Mouse (Mus musculus) left cerebral cortex, postnatal 25 days (tissue): ENCODE data around the gene Slc38a9. TPM values are rescaled to one million over a fixed set of nuclear protein-coding genes. Genes with fewer than 3 reads are reported as not detected.

ENCODE experiments used
- DNase-seq, 2 experiments: peaks; one replicate each; pipeline ENCODE4 v3.0.0; 2022; ENCODE audit warnings: low spot score in 2 of 2, mixed read lengths in 1 of 2
- intact Hi-C: fragments of 180-260 bp; cut with DNase I; formaldehyde crosslinking; loops from one replicate; pipeline ENCODE4 v1.15.1; 2025
- total RNA-seq, 2 experiments: library from RNA; stranded (reverse); gene quantifications; 2 replicates each; pipeline ENCODE4 v1.2.3; 2021

The Slc38a9 gene
- total RNA-seq, 2 experiments from 2014 or later: 18.9 to 25.8 TPM

- DNase-seq: no peak
- intact Hi-C loops: no loop called here
Observed at GRCm38 (mm10) chr13:112760538-112760881, 100.0 kb downstream of the Slc38a9 start.

- intact Hi-C loops: no loop called here
- DNase-seq: no peak
Observed at GRCm38 (mm10) chr13:112761787-112762186, 101.2 kb downstream of the Slc38a9 start.

DNA sequence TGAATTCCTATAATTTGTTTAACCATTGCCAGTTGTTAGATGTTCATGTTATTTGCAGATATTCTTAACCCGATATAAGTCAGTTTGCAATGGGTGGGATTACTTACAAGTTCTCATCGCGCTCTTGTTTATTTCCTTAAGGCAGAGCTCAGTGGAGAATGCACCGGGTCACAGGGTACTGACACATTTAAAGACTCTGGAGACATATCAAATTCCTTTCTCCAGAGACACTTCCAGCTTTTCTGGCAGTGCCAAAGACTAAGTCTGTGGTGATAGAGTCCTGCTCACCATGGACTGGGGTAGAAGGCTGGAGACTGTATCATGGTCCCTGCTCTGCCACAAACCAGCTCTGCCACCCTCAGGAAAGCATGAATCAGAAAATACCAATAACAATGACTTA, 102.0 kb downstream of the Slc38a9 start:
- no peak for DNase-seq
- intact Hi-C loops: no loop called here

- no peak for DNase-seq
- intact Hi-C loops: no loop called here
Observed at GRCm38 (mm10) chr13:112763531-112764091, 103.1 kb downstream of the Slc38a9 start.

DNA sequence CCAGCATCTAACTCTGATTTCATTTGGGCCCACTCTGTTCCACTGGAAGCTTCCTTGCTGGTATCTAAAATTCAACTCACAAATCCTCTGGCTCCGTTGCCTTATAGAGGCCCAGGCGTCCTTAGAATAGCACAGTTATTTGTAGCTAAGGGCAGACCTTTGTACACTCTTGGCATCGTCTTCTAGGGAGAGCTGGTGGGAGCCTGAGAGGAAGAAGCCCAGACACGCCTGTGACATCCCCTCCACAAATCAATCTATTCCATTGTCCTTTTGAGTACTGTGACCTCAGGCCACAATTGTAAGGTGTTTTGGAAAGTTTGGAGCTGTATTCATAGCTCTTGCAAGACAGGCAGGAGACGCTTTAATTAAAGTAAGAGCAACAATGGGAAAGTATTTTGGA, 104.0 kb downstream of the Slc38a9 start:
- intact Hi-C loops: no loop called here
- DNase-seq: no peak

- intact Hi-C loops: no loop called here
- DNase-seq: no peak
Observed at GRCm38 (mm10) chr13:112765654-112766053, 105.1 kb downstream of the Slc38a9 start.

DNA sequence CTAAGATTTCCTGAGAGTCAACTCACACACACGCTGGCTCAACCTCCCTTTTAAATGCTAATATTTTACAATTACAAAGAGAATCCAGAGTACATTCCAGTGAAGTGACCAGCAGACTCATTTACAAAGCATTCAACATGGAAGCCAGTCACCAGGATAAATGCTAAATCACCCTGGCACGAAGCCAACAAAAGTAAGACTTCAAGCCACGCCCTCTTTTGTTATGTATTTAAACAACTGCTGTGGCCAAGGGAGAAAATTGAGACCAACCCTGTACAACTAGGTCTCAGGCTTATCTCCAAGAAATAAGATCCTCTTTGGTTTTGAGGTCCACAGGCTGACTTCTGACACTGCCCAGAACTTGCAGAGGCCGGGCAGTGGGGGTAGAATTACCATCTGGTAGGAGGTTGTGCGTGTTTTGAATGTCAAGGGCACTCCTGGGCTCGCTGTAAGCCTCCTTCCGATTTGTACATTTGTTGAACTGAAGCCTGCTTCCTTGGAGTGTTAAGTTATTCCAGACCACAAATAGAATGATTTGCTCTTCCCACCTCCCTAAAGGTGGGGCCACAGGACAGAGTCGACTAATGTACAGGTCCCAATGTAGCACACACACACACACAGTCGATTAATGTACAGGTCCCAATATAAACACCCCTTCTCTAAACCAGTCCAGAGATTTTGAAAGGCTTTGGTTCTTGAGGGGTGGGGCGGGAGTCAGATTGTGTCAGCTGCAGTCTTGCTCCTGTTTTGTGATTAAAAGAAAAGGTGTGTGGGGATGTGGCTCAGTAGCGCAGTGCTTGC, 110.2 kb downstream of the Slc38a9 start:
- intact Hi-C loops: no loop called here
- DNase-seq: no peak

DNA sequence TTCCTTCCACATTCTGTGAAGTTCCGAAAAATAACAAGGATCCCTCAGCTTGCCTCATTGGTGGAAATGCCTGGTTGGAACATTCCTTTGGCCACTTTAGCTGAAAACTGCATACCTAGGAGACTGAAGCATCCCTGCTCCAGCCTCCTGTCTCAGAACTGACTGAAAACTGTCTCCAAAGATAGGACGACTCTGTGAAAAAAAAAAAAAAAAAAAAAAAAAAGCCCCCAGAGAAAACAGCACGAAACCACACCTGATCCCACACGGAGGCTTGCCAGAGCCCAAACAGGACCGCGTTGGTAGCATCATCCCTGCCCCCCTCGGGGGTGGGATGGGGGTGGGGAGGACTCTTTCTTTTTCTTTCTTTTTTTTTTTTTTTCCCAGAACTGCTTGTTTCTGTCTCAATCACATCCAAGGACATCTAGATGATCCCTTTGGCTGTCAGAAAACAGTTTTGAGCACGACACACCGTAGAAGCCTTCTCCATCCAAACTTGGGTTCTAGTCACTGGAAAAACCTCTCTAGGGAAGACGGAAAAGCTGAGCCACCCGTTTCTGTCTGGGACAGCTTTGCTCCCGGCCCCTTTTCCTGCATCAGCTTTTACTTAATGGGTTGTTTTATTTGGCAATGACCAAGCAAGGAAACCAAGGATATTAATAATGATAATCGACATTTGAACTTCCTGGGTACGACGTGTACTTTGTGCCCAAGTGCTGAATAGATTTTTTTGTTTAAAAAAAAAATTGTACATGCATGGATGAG, 111.1 kb downstream of the Slc38a9 start:
- DNase-seq: no peak
- intact Hi-C loops: no loop called here

GRCm38 (mm10) chr13:112772252-112772651, 111.7 kb downstream of the Slc38a9 start:
- DNase-seq: no peak
- intact Hi-C loops: no loop called here

GRCm38 (mm10) chr13:112772861-112773260, 112.3 kb downstream of the Slc38a9 start:
- intact Hi-C loops: no loop called here
- DNase-seq: no peak

- no peak for DNase-seq
- intact Hi-C loops: no loop called here
Observed at GRCm38 (mm10) chr13:112773991-112774675, 113.6 kb downstream of the Slc38a9 start.

DNA sequence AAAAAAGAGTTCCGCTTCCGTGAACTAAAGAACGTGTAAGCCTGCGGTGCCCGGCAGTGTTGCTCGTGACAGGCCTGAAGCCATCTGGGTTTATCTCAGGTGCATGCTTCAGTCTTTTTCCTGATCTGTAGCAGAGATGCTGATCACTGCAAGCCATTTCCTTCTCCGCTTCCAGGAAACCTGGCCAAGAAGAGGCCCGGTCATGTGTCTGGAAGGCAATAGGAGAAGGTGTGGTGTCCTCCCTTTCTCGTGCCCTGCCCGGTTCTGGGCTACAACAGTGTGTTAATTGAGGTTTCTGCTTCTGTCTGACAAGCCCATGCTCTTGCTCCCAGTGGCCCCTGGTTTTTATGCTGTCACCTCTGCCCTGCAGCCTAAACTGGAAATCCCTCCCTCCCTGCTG, 115.3 kb downstream of the Slc38a9 start:
- no peak for DNase-seq
- intact Hi-C loops: no loop called here

GRCm38 (mm10) chr13:112778407-112778806, 117.9 kb downstream of the Slc38a9 start:
- intact Hi-C loops: no loop called here
- DNase-seq: peak in 1 of 2 experiments; percentile 14

GRCm38 (mm10) chr13:112785305-112785704, 124.8 kb downstream of the Slc38a9 start:
- no peak for DNase-seq

GRCm38 (mm10) chr13:112786142-112786541, 125.6 kb downstream of the Slc38a9 start:
- no peak for DNase-seq
- intact Hi-C loops: no loop called here

More at GRCm38 (mm10) chr13:112785305-112785704, 124.8 kb downstream of the Slc38a9 start:
- intact Hi-C loops: no loop called here

DNA sequence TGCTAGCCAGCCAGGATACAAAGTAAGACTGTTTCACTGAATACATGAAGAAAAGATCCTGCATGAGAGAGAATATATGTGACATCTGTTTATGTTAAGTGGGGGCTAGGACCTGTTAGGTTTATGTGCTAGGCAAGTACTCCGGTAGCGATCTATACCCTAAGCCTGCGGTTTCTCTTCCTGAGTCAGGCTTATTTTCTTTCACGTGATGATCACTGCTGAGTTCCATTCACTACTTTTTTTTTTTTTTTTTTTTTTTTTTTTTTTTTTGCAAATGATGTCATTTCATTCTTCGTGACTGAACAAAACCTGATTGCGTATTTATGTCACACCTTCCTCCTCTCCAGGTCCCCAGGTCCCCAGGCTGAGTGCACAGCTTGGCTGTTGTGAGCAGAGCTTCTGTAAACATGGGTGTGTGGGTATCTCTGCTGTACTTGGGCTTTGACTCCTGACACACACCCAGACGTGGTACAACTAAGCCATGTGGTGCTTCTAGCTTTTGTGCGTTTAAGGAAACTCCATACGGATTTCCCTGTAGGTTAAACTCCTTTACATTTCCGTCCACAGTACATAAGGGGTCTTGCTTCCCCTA, 126.5 kb downstream of the Slc38a9 start:
- intact Hi-C loops: no loop called here
- DNase-seq: no peak
